Mouse (Mus musculus) heart, postnatal 10 days (tissue): ENCODE measurements at regions not wholly inside any gene's neighbourhood (a gene's known extent, or its start where the extent isn't known, plus 50 kb on each side); places are given as distances from the start of the nearest gene placed in this dataset.
A peak's percentile ranks its signal among the peaks of the same experiment; 100 is the strongest.

ENCODE experiments used
- DNase-seq, 2 experiments: peaks; one replicate each; pipeline ENCODE4 v3.0.0; 2021
- intact Hi-C: fragments of 180-260 bp; cut with DNase I; formaldehyde crosslinking; loops from one replicate; pipeline ENCODE4 v1.15.1; 2025

- no peak for DNase-seq
- intact Hi-C loops = no loop called here
These were observed 127.9 kb downstream of the Opa1 start for GRCm38 (mm10) chr16:29706996-29707395.

GRCm38 (mm10) chr16:29707656-29708055 lies 128.5 kb downstream of the Opa1 start:
- intact Hi-C loops = no loop called here

GRCm38 (mm10) chr16:29709072-29709471 lies 129.9 kb downstream of the Opa1 start:
- intact Hi-C loops = no loop called here

More at GRCm38 (mm10) chr16:29707656-29708055, 128.5 kb downstream of the Opa1 start:
- DNase-seq = no peak

GRCm38 (mm10) chr16:29711386-29711785 lies 132.3 kb downstream of the Opa1 start:
- DNase-seq = no peak
- intact Hi-C loops = loop anchor here (5.0 kb wide), 1 partner anchor 69 kb away; no protein-coding TSS in a partner anchor

More at GRCm38 (mm10) chr16:29709072-29709471, 129.9 kb downstream of the Opa1 start:
- DNase-seq = no peak

- peak in 1 of 2 experiments; percentile 31 for DNase-seq
- intact Hi-C loops = loop anchor here (5.0 kb wide), 1 partner anchor 70 kb away; no protein-coding TSS in a partner anchor
These were observed 133.0 kb downstream of the Opa1 start for GRCm38 (mm10) chr16:29711912-29712681.

GRCm38 (mm10) chr16:29714612-29715127 lies 135.5 kb downstream of the Opa1 start:
- intact Hi-C loops = loop anchor here (5.0 kb wide), 1 partner anchor 72 kb away; no protein-coding TSS in a partner anchor
- DNase-seq = peak; percentile 83 to 85

GRCm38 (mm10) chr16:29718965-29719364 lies 139.8 kb downstream of the Opa1 start:
- intact Hi-C loops = no loop called here
- DNase-seq = no peak

GRCm38 (mm10) chr16:29719571-29720451 lies 140.7 kb downstream of the Opa1 start:
- DNase-seq = no peak
- intact Hi-C loops = no loop called here

- DNase-seq = no peak
- intact Hi-C loops = loop anchor here (5.0 kb wide), 2 partner anchors 98 to 587 kb away; partner anchors contain the start of gene Gp5
These were observed 146.0 kb downstream of the Opa1 start for GRCm38 (mm10) chr16:29725153-29725552.

- intact Hi-C loops = loop anchor here (5.0 kb wide), 2 partner anchors 98 to 587 kb away; partner anchors contain the start of gene Gp5
- peak; percentile 73 to 77 for DNase-seq
These were observed 146.4 kb downstream of the Opa1 start for GRCm38 (mm10) chr16:29725563-29725962.

- intact Hi-C loops = loop anchor here (5.0 kb wide), 2 partner anchors 100 to 585 kb away; partner anchors contain the start of gene Gp5
- DNase-seq = no peak
These were observed 148.3 kb downstream of the Opa1 start for GRCm38 (mm10) chr16:29727397-29727796.

GRCm38 (mm10) chr16:29728769-29729481 lies 149.8 kb downstream of the Opa1 start:
- peak; percentile 84 to 91 for DNase-seq
- intact Hi-C loops = loop anchor here (1.0 to 5.0 kb wide), 4 partner anchors 102 to 583 kb away; partner anchors contain the start of gene Gp5

- intact Hi-C loops = loop anchor here (5.0 kb wide), 1 partner anchor 152 kb away; no protein-coding TSS in a partner anchor
- DNase-seq = no peak
These were observed 150.9 kb downstream of the Opa1 start for GRCm38 (mm10) chr16:29730010-29730409.

- DNase-seq = no peak
- intact Hi-C loops = loop anchor here (5.0 kb wide), 1 partner anchor 149 kb away; no protein-coding TSS in a partner anchor
These were observed 153.8 kb downstream of the Opa1 start for GRCm38 (mm10) chr16:29732889-29733288.

GRCm38 (mm10) chr16:29733847-29734246 lies 154.7 kb downstream of the Opa1 start:
- no peak for DNase-seq
- intact Hi-C loops = loop anchor here (1.0 to 5.0 kb wide), 5 partner anchors 81 to 502 kb away; no protein-coding TSS in a partner anchor

GRCm38 (mm10) chr16:29734324-29734723 lies 155.2 kb downstream of the Opa1 start:
- peak; percentile 85 for DNase-seq
- intact Hi-C loops = loop anchor here (1.0 to 5.0 kb wide), 5 partner anchors 80 to 502 kb away; no protein-coding TSS in a partner anchor

GRCm38 (mm10) chr16:29734738-29735250 lies 155.7 kb downstream of the Opa1 start:
- DNase-seq = peak; percentile 72 to 76
- intact Hi-C loops = loop anchor here (1.0 to 5.0 kb wide), 7 partner anchors 80 to 502 kb away; no protein-coding TSS in a partner anchor

- DNase-seq = peak in 1 of 2 experiments; percentile 41
- intact Hi-C loops = loop anchor here (1.0 to 5.0 kb wide), 3 partner anchors 79 to 273 kb away; no protein-coding TSS in a partner anchor
These were observed 156.4 kb downstream of the Opa1 start for GRCm38 (mm10) chr16:29735371-29736008.

GRCm38 (mm10) chr16:29736211-29736610 lies 157.1 kb downstream of the Opa1 start:
- intact Hi-C loops = loop anchor here (5.0 kb wide), 1 partner anchor 206 kb away; no protein-coding TSS in a partner anchor
- DNase-seq = no peak
